Mouse (Mus musculus) B cell, adult 62 days (primary cell): Measurements from ENCODE around the gene Slc38a4. TPM values are rescaled to one million over a fixed set of nuclear protein-coding genes. Genes with fewer than 3 reads are reported as not detected.

Source experiments
- total RNA-seq: library from RNA; stranded (reverse); gene quantifications from 4 replicates; pipeline ENCODE4 v1.2.4, GENCODE M21; 2023

Gene Slc38a4
- total RNA-seq: not detected in 4 replicates

GRCm38 (mm10) chr15:97055794-97056193, at the start of gene Slc38a4:
Gene Slc38a4 (minus strand): TSS chr15:97055956.

Other genes with a start within 250 kb of the Slc38a4 start
- 54.3 to 58.3 TPM (median 56.9 TPM) in 4 replicates for gene Pced1b, start 191.2 kb upstream of the Slc38a4 start, total RNA-seq
- 14.4 to 16.1 TPM (median 15.3 TPM) in 4 replicates for gene Amigo2, start 191.3 kb upstream of the Slc38a4 start, total RNA-seq